Mouse (Mus musculus): ENCODE results near the gene Doc2a. TPM values are rescaled to one million over a fixed set of nuclear protein-coding genes. Genes with fewer than 3 reads are reported as not detected.

Doc2a gene
- total and polyA plus RNA-seq, 3 experiments, result 2.3 TPM; not detected in 2

DNA sequence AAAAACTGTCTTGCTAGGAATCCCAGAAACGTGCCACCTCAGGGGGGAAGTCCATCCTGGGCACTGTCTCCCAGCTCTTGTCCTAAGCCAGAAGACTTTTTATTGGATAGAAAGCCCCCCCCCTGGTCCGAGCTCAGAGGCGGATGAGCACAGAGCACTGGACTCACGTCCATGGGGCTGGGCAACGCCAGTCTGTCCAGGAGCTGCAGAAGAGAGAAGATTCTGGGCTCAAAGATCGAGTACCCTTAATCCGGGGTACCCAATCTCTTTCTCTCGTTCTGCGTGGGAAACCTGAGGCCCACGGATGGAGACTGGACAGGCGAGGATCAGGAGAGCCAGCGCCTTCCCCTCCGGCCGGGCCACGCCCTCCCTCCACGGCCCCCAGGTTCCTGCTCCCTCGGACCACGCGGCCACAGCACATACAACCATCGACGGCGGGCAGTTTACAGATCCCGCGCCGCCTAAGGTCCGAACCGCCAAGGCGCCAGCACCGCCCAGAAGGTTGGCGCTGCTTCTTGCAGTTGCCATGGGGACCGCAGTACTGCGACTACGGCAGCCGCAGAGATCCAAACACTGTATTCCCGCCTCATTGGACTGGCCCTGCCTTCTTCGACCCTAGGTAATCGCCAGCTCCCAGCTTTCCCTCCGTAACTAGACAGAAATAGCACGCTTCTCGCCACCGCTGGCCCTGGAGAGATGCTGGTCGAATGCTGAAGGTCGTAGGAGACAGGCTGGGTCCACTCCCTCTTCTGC lies 38.3 kb upstream of the Doc2a start (continued):
- TF ChIP-seq EP300 (IDR thresholded peaks at IDR 0.05; ENCODE audit: low read depth in 1 of 2, low read length in 2 of 2) (no peak), RCOR1 (IDR thresholded peaks at IDR 0.05; ENCODE audit: low read depth, low read length) (no peak), TAL1 (IDR thresholded peaks at IDR 0.05; ENCODE audit: low read length) (0 out of 2 replicates have a peak, but pooled peaks have one; percentile 26), ZMIZ1 (IDR thresholded peaks at IDR 0.05; ENCODE audit: low read depth, low read length) (no peak), KAT2A (conservative IDR thresholded peaks at IDR 0.05; ENCODE audit: low read depth, low read length) (no peak), ZKSCAN1 (IDR thresholded peaks at IDR 0.05; ENCODE audit: low read depth, low read length) (no peak), MXI1 (IDR thresholded peaks at IDR 0.05; ENCODE audit: low read depth, low read length) (peak; percentile 80), USF2 (IDR thresholded peaks at IDR 0.05; ENCODE audit: borderline replicate concordance in 1 of 2, insufficient read depth in 1 of 2, low read depth in 1 of 2, low read length in 2 of 2) (no peak), MYC (IDR thresholded peaks at IDR 0.05; ENCODE audit: low read depth, low read length) (no peak), POLR2AphosphoS5 (IDR thresholded peaks at IDR 0.05; ENCODE audit: borderline replicate concordance, low read depth, low read length) (no peak), JUND (IDR thresholded peaks at IDR 0.05; ENCODE audit: low read depth, low read length) (no peak)

DNA sequence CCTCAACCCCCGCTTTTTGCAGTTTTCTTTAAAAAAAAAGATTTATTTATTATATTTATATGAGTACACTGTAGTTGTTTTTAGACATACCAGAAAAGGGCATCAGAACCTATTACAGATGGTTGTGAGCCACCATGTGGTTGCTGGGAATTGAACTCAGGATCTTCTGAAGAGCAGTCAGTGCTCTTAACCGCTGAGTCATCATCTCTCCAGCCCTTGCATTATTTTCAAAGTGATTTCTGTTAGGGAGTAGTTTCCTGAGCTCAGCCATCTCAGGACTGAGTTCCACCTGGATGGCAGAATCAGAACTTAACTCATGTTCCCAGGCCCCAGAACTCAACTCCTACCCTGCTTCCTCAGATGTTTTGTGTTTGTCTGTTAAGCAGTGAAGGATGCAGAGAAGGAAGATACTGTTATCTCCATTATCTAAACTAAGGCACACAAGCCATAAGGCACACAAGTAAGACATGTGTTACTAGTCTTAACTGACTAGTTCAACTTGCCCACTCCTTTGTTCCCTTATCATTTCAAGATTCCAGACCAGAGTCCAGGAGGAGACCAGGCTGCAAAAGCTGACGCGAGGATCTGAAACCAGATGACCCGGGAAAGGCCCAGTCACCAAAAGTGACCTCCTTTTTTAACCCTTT lies 37.4 kb upstream of the Doc2a start:
- Histone ChIP-seq H3K4me1 (ENCODE audit: control insufficient read depth in 1 of 2, insufficient read depth in 2 of 2, low read length in 2 of 2) (peaks cover 6 to 19% of the 10 kb centered on the region in 2 experiments; a peak in 3 of 4 replicates), H3K9ac (ENCODE audit: control insufficient read depth, low read depth, low read length, poor library complexity, severe bottlenecking) (peak overlapping the region; percentile 83), H3K27me3 (ENCODE audit: control insufficient read depth in 1 of 2, insufficient read depth in 2 of 2, low read length in 2 of 2) (no peaks in the 10 kb centered on the region), H3K27ac (ENCODE audit: control insufficient read depth, low read depth, low read length) (peak overlapping the region; percentile 71), H3K36me3 (ENCODE audit: control insufficient read depth in 1 of 2, insufficient read depth in 2 of 2, low read length in 2 of 2) (peaks cover 0 to 14% of the 10 kb centered on the region in 2 experiments; a peak in 2 of 4 replicates), H3K79me2 (ENCODE audit: control insufficient read depth, insufficient read depth, low read length, poor library complexity) (no peaks in the 10 kb centered on the region; the same call in 1 of the 2 replicates), H3K9me3 (replicated peaks; ENCODE audit: insufficient read depth, low read length) (no peaks in the 10 kb centered on the region), H3K4me3 (ENCODE audit: control insufficient read depth in 1 of 2, insufficient read depth in 1 of 2, low read depth in 2 of 2, low read length in 2 of 2) (peak overlapping the region; percentile 39 to 66; a peak in 3 of 4 replicates)
- TF ChIP-seq EP300 (IDR thresholded peaks at IDR 0.05; ENCODE audit: low read depth in 1 of 2, low read length in 2 of 2) (peak in 1 of 2 experiments; percentile 61; a peak in 2 of 4 replicates), MAFK (IDR thresholded peaks at IDR 0.05; ENCODE audit: borderline replicate concordance, low read depth, low read length) (peak; percentile 91), ZNF384 (IDR thresholded peaks at IDR 0.05; ENCODE audit: low read depth, low read length) (no peak), HCFC1 (IDR thresholded peaks at IDR 0.05; ENCODE audit: low read depth, low read length) (no peak), E2F4 (IDR thresholded peaks at IDR 0.05; ENCODE audit: borderline replicate concordance, low read depth, low read length) (0 out of 2 replicates have a peak, but pooled peaks have one; percentile 56), MYC (IDR thresholded peaks at IDR 0.05; ENCODE audit: low read depth, low read length) (0 out of 2 replicates have a peak, but pooled peaks have one; percentile 53), TBP (IDR thresholded peaks at IDR 0.05; ENCODE audit: low read depth, low read length) (0 out of 2 replicates have a peak, but pooled peaks have one; percentile 37), MYB (IDR thresholded peaks at IDR 0.05; ENCODE audit: low read depth, low read length) (0 out of 2 replicates have a peak, but pooled peaks have one; percentile 14), GATA1 (IDR thresholded peaks at IDR 0.05; ENCODE audit: low read depth, low read length) (peak; percentile 81), NRF1 (IDR thresholded peaks at IDR 0.05; ENCODE audit: insufficient read depth, low read depth, low read length, poor library complexity, severe bottlenecking) (no peak), JUND (IDR thresholded peaks at IDR 0.05; ENCODE audit: low read depth, low read length) (no peak), TCF12 (IDR thresholded peaks at IDR 0.05; ENCODE audit: low read depth, low read length) (0 out of 2 replicates have a peak, but pooled peaks have one; percentile 10), MXI1 (IDR thresholded peaks at IDR 0.05; ENCODE audit: low read depth, low read length) (peak; percentile 63), MAX (IDR thresholded peaks at IDR 0.05; ENCODE audit: low read length) (peak; percentile 63), SIN3A (IDR thresholded peaks at IDR 0.05; ENCODE audit: low read length) (peak; percentile 17), UBTF (IDR thresholded peaks at IDR 0.05; ENCODE audit: borderline replicate concordance, insufficient read depth, low read depth, low read length) (no peak)
- DNase-seq (ENCODE audit: low read depth, low spot score), result peak; percentile 74

Measured in MEL (cell line).